Mouse (Mus musculus) MEL (cell line): Measurements from ENCODE around the gene Nisch. TPM values are rescaled to one million over a fixed set of nuclear protein-coding genes. Genes with fewer than 3 reads are reported as not detected.

ENCODE experiments used
- DNase-seq: peaks from one replicate; pipeline ENCODE4 v3.0.0; 2011; ENCODE audit warnings: low read depth, low spot score
- H3K27ac ChIP-seq: 2 replicates; pipeline ENCODE4 v1.5.1; 2012; ENCODE audit warnings: low read depth, mild to moderate bottlenecking, control low read depth, low read length, moderate library complexity; ENCODE audit not compliant: control insufficient read depth
- H3K27me3 ChIP-seq, 2 experiments: fragments of 150-350 bp in 1 of 2; sonication (generic) in 1 of 2; 2 replicates each; pipeline ENCODE4 v1.6.1; 2012; ENCODE audit warnings: low read length in 2 of 2, mild to moderate bottlenecking in 2 of 2, improper control_type of control experiment in 1 of 2, moderate library complexity in 1 of 2; ENCODE audit not compliant: insufficient read depth in 2 of 2, control insufficient read depth in 1 of 2
- H3K36me3 ChIP-seq, 2 experiments: 2 replicates each; pipeline ENCODE4 v1.6.1; 2012 to 2014; ENCODE audit warnings: low read length in 2 of 2, improper control_type of control experiment in 1 of 2, inconsistent platforms in 1 of 2, mild to moderate bottlenecking in 1 of 2; ENCODE audit not compliant: insufficient read depth in 2 of 2, control insufficient read depth in 1 of 2
- H3K4me1 ChIP-seq, 2 experiments: fragments of 150-350 bp in 1 of 2; sonication (generic) in 1 of 2; 2 replicates each; pipeline ENCODE4 v1.6.1; 2012; ENCODE audit warnings: low read length in 2 of 2, improper control_type of control experiment in 1 of 2, mild to moderate bottlenecking in 1 of 2; ENCODE audit not compliant: insufficient read depth in 2 of 2, control insufficient read depth in 1 of 2
- H3K4me3 ChIP-seq, 2 experiments: fragments of 150-350 bp in 1 of 2; sonication (generic) in 1 of 2; 2 replicates each; pipeline ENCODE4 v1.5.1; 2012; ENCODE audit warnings: low read depth in 2 of 2, low read length in 2 of 2, mild to moderate bottlenecking in 2 of 2, moderate library complexity in 2 of 2, control low read depth in 1 of 2, improper control_type of control experiment in 1 of 2; ENCODE audit not compliant: control insufficient read depth in 1 of 2, insufficient read depth in 1 of 2
- H3K79me2 ChIP-seq: 2 replicates; pipeline ENCODE4 v1.6.1; 2012; ENCODE audit warnings: mild to moderate bottlenecking, low read length, moderate library complexity; ENCODE audit not compliant: control insufficient read depth, poor library complexity, insufficient read depth
- H3K9ac ChIP-seq: 2 replicates; pipeline ENCODE4 v1.6.1; 2012; ENCODE audit warnings: low read depth, mild to moderate bottlenecking, control low read depth, low read length, moderate library complexity; ENCODE audit not compliant: control insufficient read depth, poor library complexity, severe bottlenecking
- H3K9me3 ChIP-seq: fragments of 150-350 bp; sonication (generic); replicated peaks from 2 replicates; pipeline ENCODE4 v1.6.1; 2012; ENCODE audit warnings: mild to moderate bottlenecking, low read length, improper control_type of control experiment, moderate library complexity; ENCODE audit not compliant: insufficient read depth
- BHLHE40 ChIP-seq: IDR thresholded peaks from 2 replicates; pipeline ENCODE4 v1.6.1; 2012; ENCODE audit warnings: low read depth, mild to moderate bottlenecking, inconsistent platforms, low read length, improper control_type of control experiment, borderline replicate concordance
- CHD1 ChIP-seq: IDR thresholded peaks from 2 replicates; pipeline ENCODE4 v1.6.1; 2012; ENCODE audit warnings: low read depth, mild to moderate bottlenecking, inconsistent platforms, low read length, improper control_type of control experiment
- CHD2 ChIP-seq: IDR thresholded peaks from 2 replicates; pipeline ENCODE4 v1.6.1; 2011; ENCODE audit warnings: low read length, improper control_type of control experiment
- CTCF ChIP-seq, 3 experiments: IDR thresholded peaks in 2 of 3; conservative IDR thresholded peaks in 1 of 3; 2 replicates each; pipeline ENCODE4 v1.5.1; 2011 to 2012; ENCODE audit warnings: low read length in 3 of 3, low read depth in 2 of 3, mild to moderate bottlenecking in 2 of 3, improper control_type of control experiment in 1 of 3, inconsistent platforms in 1 of 3, mixed read lengths in 1 of 3, moderate library complexity in 1 of 3; ENCODE audit not compliant: control insufficient read depth in 1 of 3, insufficient read depth in 1 of 3, poor library complexity in 1 of 3, severe bottlenecking in 1 of 3
- ELF1 ChIP-seq: IDR thresholded peaks from 2 replicates; pipeline ENCODE4 v1.6.1; 2014; ENCODE audit warnings: low read depth, mild to moderate bottlenecking, inconsistent platforms, low read length, improper control_type of control experiment, moderate library complexity
- ETS1 ChIP-seq: IDR thresholded peaks from 2 replicates; pipeline ENCODE4 v1.6.1; 2012; ENCODE audit warnings: low read depth, mild to moderate bottlenecking, inconsistent platforms, low read length, improper control_type of control experiment, moderate library complexity
- GATA1 ChIP-seq: IDR thresholded peaks from 2 replicates; pipeline ENCODE4 v1.6.1; 2011; ENCODE audit warnings: low read depth, low read length, improper control_type of control experiment
- KAT2A ChIP-seq: conservative IDR thresholded peaks from 2 replicates; pipeline ENCODE4 v1.6.1; 2012; ENCODE audit warnings: low read depth, low read length, improper control_type of control experiment, inconsistent platforms
- MAFK ChIP-seq: IDR thresholded peaks from 2 replicates; pipeline ENCODE4 v1.6.1; 2011; ENCODE audit warnings: low read depth, mild to moderate bottlenecking, low read length, improper control_type of control experiment, borderline replicate concordance
- MAX ChIP-seq: IDR thresholded peaks from 2 replicates; pipeline ENCODE4 v1.6.1; 2011; ENCODE audit warnings: low read length, improper control_type of control experiment
- MXI1 ChIP-seq: IDR thresholded peaks from 2 replicates; pipeline ENCODE4 v1.6.1; 2011; ENCODE audit warnings: mild to moderate bottlenecking, low read depth, low read length, improper control_type of control experiment
- MYB ChIP-seq: IDR thresholded peaks from 2 replicates; pipeline ENCODE4 v1.6.1; 2011; ENCODE audit warnings: mild to moderate bottlenecking, low read depth, low read length, improper control_type of control experiment
- MYC ChIP-seq: IDR thresholded peaks from 2 replicates; pipeline ENCODE4 v1.6.1; 2011; ENCODE audit warnings: low read depth, mild to moderate bottlenecking, low read length, improper control_type of control experiment, moderate library complexity
- NELFE ChIP-seq: IDR thresholded peaks from 2 replicates; pipeline ENCODE4 v1.6.1; 2011; ENCODE audit warnings: low read depth, low read length, improper control_type of control experiment
- NRF1 ChIP-seq: IDR thresholded peaks from 2 replicates; pipeline ENCODE4 v1.6.1; 2014; ENCODE audit warnings: low read depth, mild to moderate bottlenecking, inconsistent platforms, low read length, improper control_type of control experiment, moderate library complexity; ENCODE audit not compliant: poor library complexity, insufficient read depth, severe bottlenecking
- POLR2A ChIP-seq, 2 experiments: IDR thresholded peaks; 2 replicates each; pipeline ENCODE4 v1.6.1; 2011 to 2012; ENCODE audit warnings: low read length in 2 of 2, mild to moderate bottlenecking in 2 of 2, control low read depth in 1 of 2, improper control_type of control experiment in 1 of 2, low read depth in 1 of 2, moderate library complexity in 1 of 2; ENCODE audit not compliant: control insufficient read depth in 1 of 2, insufficient read depth in 1 of 2, poor library complexity in 1 of 2
- POLR2AphosphoS2 ChIP-seq: IDR thresholded peaks from 2 replicates; pipeline ENCODE4 v1.6.1; 2011; ENCODE audit warnings: low read length, improper control_type of control experiment
- POLR2AphosphoS5 ChIP-seq: IDR thresholded peaks from 2 replicates; pipeline ENCODE4 v1.6.1; 2012; ENCODE audit warnings: low read depth, borderline replicate concordance, mild to moderate bottlenecking, inconsistent platforms, low read length, moderate library complexity, mixed read lengths
- RAD21 ChIP-seq: IDR thresholded peaks from 2 replicates; pipeline ENCODE4 v1.6.1; 2011; ENCODE audit warnings: mild to moderate bottlenecking, low read depth, low read length, improper control_type of control experiment
- RCOR1 ChIP-seq: IDR thresholded peaks from 2 replicates; pipeline ENCODE4 v1.6.1; 2012; ENCODE audit warnings: low read depth, mild to moderate bottlenecking, inconsistent platforms, low read length, improper control_type of control experiment
- SIN3A ChIP-seq: IDR thresholded peaks from 2 replicates; pipeline ENCODE4 v1.6.1; 2012; ENCODE audit warnings: low read length, improper control_type of control experiment, inconsistent platforms
- SMC3 ChIP-seq: IDR thresholded peaks from 2 replicates; pipeline ENCODE4 v1.6.1; 2011; ENCODE audit warnings: low read depth, low read length, improper control_type of control experiment
- TAL1 ChIP-seq: IDR thresholded peaks from 2 replicates; pipeline ENCODE4 v1.6.1; 2012; ENCODE audit warnings: mild to moderate bottlenecking, inconsistent platforms, low read length, moderate library complexity, mixed read lengths
- USF2 ChIP-seq, 2 experiments: IDR thresholded peaks; 2 replicates each; pipeline ENCODE4 v1.6.1; 2011 to 2012; ENCODE audit warnings: improper control_type of control experiment in 2 of 2, low read length in 2 of 2, borderline replicate concordance in 1 of 2, inconsistent platforms in 1 of 2, low read depth in 1 of 2, mild to moderate bottlenecking in 1 of 2; ENCODE audit not compliant: insufficient read depth in 1 of 2
- ZC3H11A ChIP-seq: IDR thresholded peaks from 2 replicates; pipeline ENCODE4 v1.6.1; 2012; ENCODE audit warnings: low read depth, mild to moderate bottlenecking, inconsistent platforms, low read length, improper control_type of control experiment
- ZMIZ1 ChIP-seq: IDR thresholded peaks from 2 replicates; pipeline ENCODE4 v1.6.1; 2012; ENCODE audit warnings: low read depth, mild to moderate bottlenecking, inconsistent platforms, low read length, improper control_type of control experiment, moderate library complexity
- polyA plus RNA-seq, 2 experiments: library from polyadenylated mRNA; stranded (reverse) in 1 of 2; unstranded in 1 of 2; fragments of >175 nt in 1 of 2; fragments of >200 nt in 1 of 2; gene quantifications; 2 replicates each; pipeline versions ENCODE4 v1.2.1 to v1.2.4; 2012; ENCODE audit warnings: low replicate concordance in 2 of 2, low read depth in 1 of 2; ENCODE audit not compliant: insufficient read length in 2 of 2, insufficient read depth in 1 of 2, missing spikeins in 1 of 2
- total RNA-seq: library from RNA; depleted of rRNA; stranded (reverse); fragments of 300-350 nt; gene quantifications from 2 replicates; pipeline ENCODE4 v1.2.3, GENCODE M21; 2012

Gene Nisch
- total and polyA plus RNA-seq, 3 experiments: 53.0 to 154 TPM; not detected in 1

DNA sequence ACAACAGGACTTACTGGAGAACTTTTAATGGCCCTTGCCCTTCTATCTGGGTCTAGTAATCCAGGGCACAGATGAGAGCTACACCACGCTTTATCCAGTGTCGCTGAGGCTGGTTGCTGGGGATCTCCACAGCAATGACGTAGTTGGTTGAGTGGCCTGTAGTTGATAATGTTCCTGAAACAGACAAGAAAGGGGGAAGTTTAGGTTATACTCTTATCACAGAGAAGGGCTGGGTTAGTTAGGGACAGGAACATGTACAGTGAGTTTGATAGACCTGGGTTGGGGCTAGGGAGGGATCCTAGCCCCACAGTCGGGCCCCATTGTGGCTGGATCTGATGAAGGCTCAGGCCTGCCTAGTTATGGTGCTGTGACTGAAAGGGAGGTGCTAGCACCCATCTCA is 43.6 kb upstream of the Nisch start (continued):
- TF ChIP-seq ETS1 (peak; percentile 93), CTCF (IDR thresholded peaks at IDR 0.05 in 2 of 3, conservative IDR thresholded peaks at IDR 0.05 in 1 of 3; ENCODE audit: control insufficient read depth in 1 of 3, insufficient read depth in 1 of 3, low read depth in 2 of 3, low read length in 3 of 3, poor library complexity in 1 of 3, severe bottlenecking in 1 of 3) (no peak)

GRCm38 (mm10) chr14:31258476-31259050 is 41.8 kb upstream of the Nisch start:
- Histone ChIP-seq H3K36me3 (peaks cover 3 to 20% of the 10 kb centered on the region in 2 experiments), H3K4me3 (no peak overlapping the region), H3K4me1 (peaks cover 12 to 25% of the 10 kb centered on the region in 2 experiments), H3K27me3 (no peaks in the 10 kb centered on the region), H3K9me3 (no peaks in the 10 kb centered on the region), H3K9ac (no peak overlapping the region), H3K79me2 (no peaks in the 10 kb centered on the region), H3K27ac (no peak overlapping the region)
- no peak for DNase-seq
- TF ChIP-seq POLR2A (IDR thresholded peaks at IDR 0.05; ENCODE audit: control insufficient read depth in 1 of 2, insufficient read depth in 1 of 2, low read depth in 1 of 2, low read length in 2 of 2, poor library complexity in 1 of 2) (no peak), NRF1 (no peak), MXI1 (no peak), NELFE (no peak), CHD2 (no peak), TAL1 (no peak), USF2 (IDR thresholded peaks at IDR 0.05; ENCODE audit: borderline replicate concordance in 1 of 2, insufficient read depth in 1 of 2, low read depth in 1 of 2, low read length in 2 of 2) (no peak), POLR2AphosphoS5 (no peak), MAX (no peak), POLR2AphosphoS2 (no peak), SMC3 (no peak), ZC3H11A (no peak)

GRCm38 (mm10) chr14:31252091-31252490 is 35.3 kb upstream of the Nisch start:
- Histone ChIP-seq H3K27me3 (no peaks in the 10 kb centered on the region), H3K27ac (no peak overlapping the region)
- no peak for DNase-seq
- TF ChIP-seq CHD1: no peak
- TF ChIP-seq CHD2: no peak
- TF ChIP-seq CTCF (IDR thresholded peaks at IDR 0.05 in 2 of 3, conservative IDR thresholded peaks at IDR 0.05 in 1 of 3; ENCODE audit: control insufficient read depth in 1 of 3, insufficient read depth in 1 of 3, low read depth in 2 of 3, low read length in 3 of 3, poor library complexity in 1 of 3, severe bottlenecking in 1 of 3): no peak
- no peak for TF ChIP-seq SIN3A
- TF ChIP-seq MYC: no peak
- TF ChIP-seq MXI1: no peak
- TF ChIP-seq MAFK: no peak
- TF ChIP-seq RAD21: no peak
- TF ChIP-seq KAT2A: no peak
- TF ChIP-seq ELF1: no peak
- TF ChIP-seq MYB: no peak
- TF ChIP-seq RCOR1: no peak
- no peak for TF ChIP-seq GATA1
- no peak for TF ChIP-seq MAX
- TF ChIP-seq ZMIZ1: no peak
- TF ChIP-seq BHLHE40: no peak
- TF ChIP-seq POLR2A (IDR thresholded peaks at IDR 0.05; ENCODE audit: control insufficient read depth in 1 of 2, insufficient read depth in 1 of 2, low read depth in 1 of 2, low read length in 2 of 2, poor library complexity in 1 of 2): no peak
- TF ChIP-seq, all 39 proteins: peak for 0
- H3K9ac ChIP-seq: peak overlapping the region; percentile 99
- peak overlapping the region; percentile 95 to 99 for H3K4me3 ChIP-seq
- peaks cover 20% of the 10 kb centered on the region for H3K79me2 ChIP-seq
- H3K9me3 ChIP-seq: no peaks in the 10 kb centered on the region
- H3K4me1 ChIP-seq: peaks cover 3 to 14% of the 10 kb centered on the region in 2 experiments; a peak in 3 of 4 replicates
- peaks cover 3 to 13% of the 10 kb centered on the region in 2 experiments; a peak in 3 of 4 replicates for H3K36me3 ChIP-seq
